ENCODE assay signal across 9 mouse cellular contexts in genomic region chr12:12993894-12994714, GRCm38 (mm10). TPM values are rescaled to one million over a fixed set of nuclear protein-coding genes. Genes with fewer than 3 reads are reported as not detected.
DNase-seq lines count a peak whose midpoint lies in the region; ATAC-seq lines count a peak whose summit lies in the region.
"Had no signal": no experiment of that assay in that cellular context is flagged by ENCODE, and none has a peak within 500 bp of the region (broad histone marks: within the 10 kb centered on the region; RNA-seq: fewer than 3 reads in every experiment).

No protein-coding gene starts in this region.

- no peak overlapping the region for H3K4me2 ChIP-seq in hindbrain, embryonic 11.5 days (replicated peaks; ENCODE audit: low read depth, low read length)
- no peak overlapping the region for H3K4me2 ChIP-seq in hindbrain, embryonic 14.5 days (replicated peaks)
- no peak overlapping the region for H3K4me2 ChIP-seq in forebrain, embryonic 13.5 days

- 0 out of 2 replicates have a peak, but pooled peaks cover 2% of the 10 kb centered on the region for H3K4me1 ChIP-seq in hindbrain, embryonic 11.5 days (replicated peaks; ENCODE audit: control insufficient read depth, insufficient read depth, low read length)
- 0 out of 2 replicates have a peak, but pooled peaks cover 4% of the 10 kb centered on the region for H3K4me1 ChIP-seq in hindbrain, embryonic 14.5 days (replicated peaks; ENCODE audit: control insufficient read depth, insufficient read depth, low read length)
- peaks cover 13% of the 10 kb centered on the region; the same call in 1 of the 2 replicates for H3K4me1 ChIP-seq in forebrain, embryonic 13.5 days
- H3K4me1 ChIP-seq in limb, embryonic 10.5 days, result peaks cover 39% of the 10 kb centered on the region

- no peaks in the 10 kb centered on the region for H3K9me3 ChIP-seq in hindbrain, embryonic 11.5 days (ENCODE audit: control insufficient read depth, low read length)
- H3K9me3 ChIP-seq in hindbrain, embryonic 14.5 days (ENCODE audit: control insufficient read depth, low read length), result no peaks in the 10 kb centered on the region
- no peaks in the 10 kb centered on the region for H3K9me3 ChIP-seq in forebrain, embryonic 13.5 days (replicated peaks)
- no peaks in the 10 kb centered on the region for H3K9me3 ChIP-seq in limb, embryonic 10.5 days (replicated peaks)

- WGBS in hindbrain, embryonic 11.5 days, result 51% methylated on average over 8 of the region's 8 CpGs
- 41% methylated on average over 8 of the region's 8 CpGs for WGBS in hindbrain, embryonic 14.5 days
- WGBS in forebrain, embryonic 13.5 days, result 42% methylated on average over 8 of the region's 8 CpGs
- WGBS in limb, embryonic 10.5 days, result 74% methylated on average over 8 of the region's 8 CpGs

- no peaks in the 10 kb centered on the region for H3K27me3 ChIP-seq in hindbrain, embryonic 11.5 days (ENCODE audit: control insufficient read depth, insufficient read depth, low read length)
- no peaks in the 10 kb centered on the region for H3K27me3 ChIP-seq in hindbrain, embryonic 14.5 days (ENCODE audit: control insufficient read depth, insufficient read depth, low read length)
- no peaks in the 10 kb centered on the region for H3K27me3 ChIP-seq in forebrain, embryonic 13.5 days
- no peaks in the 10 kb centered on the region for H3K27me3 ChIP-seq in limb, embryonic 10.5 days (ENCODE audit: low read depth, poor library complexity, severe bottlenecking)
- H3K27me3 ChIP-seq: CH12.LX had no signal

- no peak overlapping the region for H3K9ac ChIP-seq in hindbrain, embryonic 11.5 days (ENCODE audit: low read depth, low read length)
- H3K9ac ChIP-seq in hindbrain, embryonic 14.5 days, result no peak overlapping the region
- H3K9ac ChIP-seq in forebrain, embryonic 13.5 days, result no peak overlapping the region

- H3K4me3 ChIP-seq in hindbrain, embryonic 11.5 days (ENCODE audit: low read depth, low read length), result no peak overlapping the region
- no peak overlapping the region for H3K4me3 ChIP-seq in hindbrain, embryonic 14.5 days (replicated peaks; ENCODE audit: low read length)
- H3K4me3 ChIP-seq in forebrain, embryonic 13.5 days, result no peak overlapping the region
- H3K4me3 ChIP-seq in limb, embryonic 10.5 days, result no peak overlapping the region

- peak; percentile 53 for DNase-seq in hindbrain, embryonic 11.5 days (ENCODE audit: low spot score)
- DNase-seq in hindbrain, embryonic 14.5 days (ENCODE audit: low spot score), result no peak
- DNase-seq in NIH3T3 (ENCODE audit: low read depth), result peak; percentile 6
- DNase-seq in limb, embryonic 10.5 days (ENCODE audit: low spot score), result no peak
- DNase-seq in urinary bladder, postnatal 14 days (ENCODE audit: low spot score), result no peak
- no peak for DNase-seq in ovary, postnatal 10 days (ENCODE audit: low spot score)
- no peak for DNase-seq in right cerebral cortex, postnatal 10 days (ENCODE audit: low spot score in 2 of 2)

- H3K27ac ChIP-seq in hindbrain, embryonic 11.5 days (ENCODE audit: low read depth, low read length), result no peak overlapping the region
- H3K27ac ChIP-seq in hindbrain, embryonic 14.5 days, result no peak overlapping the region
- H3K27ac ChIP-seq in forebrain, embryonic 13.5 days, result no peak overlapping the region
- peak overlapping the region; percentile 69; the same call in 1 of the 2 replicates for H3K27ac ChIP-seq in limb, embryonic 10.5 days

- H3K36me3 ChIP-seq in hindbrain, embryonic 11.5 days (ENCODE audit: control insufficient read depth, insufficient read depth, low read length), result no peaks in the 10 kb centered on the region
- H3K36me3 ChIP-seq in hindbrain, embryonic 14.5 days (replicated peaks; ENCODE audit: control insufficient read depth, insufficient read depth), result no peaks in the 10 kb centered on the region
- no peaks in the 10 kb centered on the region for H3K36me3 ChIP-seq in forebrain, embryonic 13.5 days (ENCODE audit: poor library complexity, severe bottlenecking)
- H3K36me3 ChIP-seq in limb, embryonic 10.5 days, result no peaks in the 10 kb centered on the region

- ATAC-seq in hindbrain, embryonic 11.5 days (ENCODE audit: low FRiP score), result peak; percentile 59
- no peak for ATAC-seq in hindbrain, embryonic 14.5 days (ENCODE audit: low FRiP score)
- peak; percentile 57; the same call in 1 of the 2 replicates for ATAC-seq in forebrain, embryonic 13.5 days

RNA-seq across cellular contexts. Expression of gene Mycn, which starts 52.4 kb away (rescaled TPM):
- polyA plus RNA-seq in hindbrain, embryonic 11.5 days (2014; fragmentation: Nextera tagmentation; extraction: Ambion mirVana), result 81.2 and 98.1 TPM in 2 replicates
- 50.3 and 63.6 TPM in 2 replicates for polyA plus RNA-seq in hindbrain, embryonic 14.5 days (2014; fragmentation: Nextera tagmentation; extraction: Ambion mirVana)
- polyA plus RNA-seq in forebrain, embryonic 13.5 days (2015; fragmentation: Nextera tagmentation; extraction: Ambion mirVana), result 110 and 114 TPM in 2 replicates
- 153 and 241 TPM in 2 replicates for polyA plus RNA-seq in limb, embryonic 10.5 days (2016; fragmentation: Nextera tagmentation; extraction: Ambion mirVana)

Comparison
In these comparisons a context has a peak if more than half of its experiments do, and no peak if none do; other contexts are left out.
1. DNase-seq: peak in hindbrain, embryonic 11.5 days (single experiment) and NIH3T3 (single experiment); none in hindbrain, embryonic 14.5 days (single experiment), limb, embryonic 10.5 days (single experiment), urinary bladder, postnatal 14 days (single experiment), ovary, postnatal 10 days (single experiment) and right cerebral cortex, postnatal 10 days (0 of 2).